7 mouse cellular contexts compared by ENCODE assay signal in genomic region chr8:87959320-87959920, GRCm38 (mm10). TPM values are rescaled to one million over a fixed set of nuclear protein-coding genes. Genes with fewer than 3 reads are reported as not detected.
DNase-seq lines count a peak whose midpoint lies in the region; ATAC-seq and TF ChIP-seq lines count a peak whose summit lies in the region.

TSS of gene Zfp423 (minus strand) at chr8:87959595.

- peak within 1 kb of the TSS; percentile 89 for H3K4me2 ChIP-seq in midbrain, embryonic 12.5 days (replicated peaks)

- peak; percentile 48 for ATAC-seq in midbrain, embryonic 12.5 days (ENCODE audit: low FRiP score, low read depth)

- H3K27me3 ChIP-seq in thymus, adult 2 months (ENCODE audit: control insufficient read depth, insufficient read depth, low read length) = peaks cover 8% of the 10 kb centered on the region; the same call in 1 of the 2 replicates
- peaks cover 39% of the 10 kb centered on the region for H3K27me3 ChIP-seq in heart, embryonic 10.5 days (ENCODE audit: insufficient read depth, poor library complexity, severe bottlenecking)
- H3K27me3 ChIP-seq in midbrain, embryonic 12.5 days = peaks cover 33% of the 10 kb centered on the region

- TF ChIP-seq CTCF in thymus, adult 2 months (IDR thresholded peaks at IDR 0.05; ENCODE audit: borderline replicate concordance, control insufficient read depth, extremely low read depth, insufficient read depth, low read length, poor library complexity) = no peak

- H3K9me3 ChIP-seq in heart, embryonic 10.5 days = no peaks in the 10 kb centered on the region
- no peaks in the 10 kb centered on the region for H3K9me3 ChIP-seq in midbrain, embryonic 12.5 days

- 3% methylated on average over 41 of the region's 48 CpGs for WGBS in thymus, adult 2 months
- under 1% methylated on average over 39 of the region's 48 CpGs for WGBS in heart, embryonic 10.5 days
- 0% methylated on average over 33 of the region's 48 CpGs for WGBS in midbrain, embryonic 12.5 days

- TF ChIP-seq POLR2A in thymus, adult 2 months (IDR thresholded peaks at IDR 0.05; ENCODE audit: control insufficient read depth, extremely low read depth, insufficient read depth, low read length, poor library complexity) = no peak

- no peaks in the 10 kb centered on the region for H3K36me3 ChIP-seq in thymus, adult 2 months (ENCODE audit: control insufficient read depth, insufficient read depth, low read length)
- H3K36me3 ChIP-seq in heart, embryonic 10.5 days = no peaks in the 10 kb centered on the region
- no peaks in the 10 kb centered on the region for H3K36me3 ChIP-seq in midbrain, embryonic 12.5 days

- H3K4me1 ChIP-seq in thymus, adult 2 months (replicated peaks; ENCODE audit: control insufficient read depth, insufficient read depth, low read length) = no peaks in the 10 kb centered on the region
- peaks cover 62% of the 10 kb centered on the region for H3K4me1 ChIP-seq in heart, embryonic 10.5 days
- H3K4me1 ChIP-seq in midbrain, embryonic 12.5 days = peaks cover 66% of the 10 kb centered on the region

- peak within 1 kb of the TSS; percentile 37 for H3K4me3 ChIP-seq in thymus, adult 2 months (ENCODE audit: control insufficient read depth, insufficient read depth, low read length)
- peak within 1 kb of the TSS; percentile 82 for H3K4me3 ChIP-seq in heart, embryonic 10.5 days
- H3K4me3 ChIP-seq in midbrain, embryonic 12.5 days = peak within 1 kb of the TSS; percentile 93

- no peak for DNase-seq in thymus, adult 2 months
- no peak for DNase-seq in thymus, postnatal 10 days (ENCODE audit: low spot score in 2 of 2)
- peak; percentile 83 for DNase-seq in embryo, embryonic 10 days (ENCODE audit: low spot score)
- no peak for DNase-seq in heart, embryonic 10.5 days (ENCODE audit: low spot score)
- no peak for DNase-seq in layer of hippocampus, postnatal 25 days (ENCODE audit: extremely low spot score in 1 of 2, low spot score in 1 of 2)
- DNase-seq in spleen, postnatal 10 days (ENCODE audit: low spot score in 2 of 2) = no peak

- H3K27ac ChIP-seq in thymus, adult 2 months (ENCODE audit: control insufficient read depth, insufficient read depth, low read length) = no peak within 1 kb of the TSS
- peak within 1 kb of the TSS; percentile 96 for H3K27ac ChIP-seq in heart, embryonic 10.5 days
- peak within 1 kb of the TSS; percentile 99 for H3K27ac ChIP-seq in midbrain, embryonic 12.5 days (replicated peaks)

- H3K9ac ChIP-seq in midbrain, embryonic 12.5 days (replicated peaks) = peak within 1 kb of the TSS; percentile 88

RNA-seq across cellular contexts. Expression of gene Zfp423, which starts in this region (rescaled TPM):
- polyA plus RNA-seq in thymus, adult 2 months (2012; rRNA removed) = 2.5 and 2.7 TPM in 2 replicates
- 5.0 and 10.4 TPM in 2 replicates for polyA plus RNA-seq in heart, embryonic 10.5 days (2016; fragmentation: Nextera tagmentation; extraction: Ambion mirVana)
- total RNA-seq in layer of hippocampus, postnatal 25 days (2021) = 10 to 100 TPM; 26.8 to 28.9 TPM
- 47.9 and 60.8 TPM in 2 replicates for polyA plus RNA-seq in midbrain, embryonic 12.5 days (2016; fragmentation: Nextera tagmentation; extraction: Ambion mirVana)

Comparison
In these comparisons a context has a peak if more than half of its experiments do, and no peak if none do; other contexts are left out.
1. H3K4me3 ChIP-seq: peak in every context shown above with its lines; median percentile 93 in midbrain, embryonic 12.5 days; 82 in heart, embryonic 10.5 days; 37 in thymus, adult 2 months.